Mouse (Mus musculus) left cerebral cortex, postnatal 10 days (tissue): Measurements from ENCODE around the gene Chd4. TPM values are rescaled to one million over a fixed set of nuclear protein-coding genes. Genes with fewer than 3 reads are reported as not detected.
"Not testable (repeated sequence)": the region's sequence is repeated elsewhere in the genome, so short reads cannot be mapped to it uniquely, and the experiment has no call there.

Experiments
- DNase-seq, 2 experiments: peaks; one replicate each; pipeline ENCODE4 v3.0.0; 2021 to 2022; ENCODE audit warnings: low spot score in 2 of 2, mixed read lengths in 1 of 2; ENCODE audit errors: extremely low spot score in 1 of 2
- intact Hi-C: fragments of 180-260 bp; cut with DNase I; formaldehyde crosslinking; loops from one replicate; pipeline ENCODE4 v1.15.1; 2025
- total RNA-seq, 2 experiments: library from RNA; stranded (reverse); gene quantifications; 2 replicates each; pipeline ENCODE4 v1.2.3; 2021

Gene Chd4
- total RNA-seq, 2 experiments from 2014 or later = 147 to 157 TPM

DNA sequence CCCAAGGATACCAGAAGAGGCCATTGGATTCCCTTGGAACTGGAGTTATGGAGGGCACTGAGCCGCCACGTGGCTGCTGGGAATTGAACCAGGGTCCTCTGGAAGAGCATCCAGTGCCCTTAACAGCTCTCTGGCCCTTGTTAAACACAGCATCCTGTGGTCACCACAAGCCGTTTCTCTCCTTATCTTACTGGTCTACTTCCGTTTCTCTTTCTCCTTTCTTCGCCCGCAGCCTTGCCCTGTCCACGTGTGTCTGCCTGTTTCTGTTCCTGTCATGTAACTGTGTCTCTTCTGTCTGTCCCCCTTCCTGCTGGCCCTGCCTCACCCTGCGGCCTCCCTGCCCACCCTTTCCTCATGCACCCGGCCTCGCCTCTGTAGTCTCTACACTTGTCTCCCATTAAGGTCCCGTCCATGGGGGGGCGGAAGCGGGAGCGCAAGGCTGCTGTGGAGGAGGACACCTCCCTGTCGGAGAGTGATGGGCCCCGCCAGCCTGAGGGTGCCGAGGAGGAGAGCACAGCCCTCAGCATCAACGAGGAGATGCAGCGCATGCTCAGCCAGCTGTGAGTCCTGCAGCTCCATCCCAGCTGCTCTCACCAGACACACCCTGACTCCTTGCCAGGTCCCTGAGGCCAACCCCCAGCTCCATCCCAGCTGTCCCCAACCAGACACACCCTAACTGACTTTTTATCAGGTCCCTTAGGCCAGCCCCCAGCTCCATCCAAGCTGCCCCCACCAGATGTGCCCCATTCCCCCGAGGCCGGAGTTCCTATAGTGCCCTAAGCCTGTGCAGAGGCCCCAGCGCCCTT, 56.6 kb downstream of the Chd4 start:
- DNase-seq = peak in 1 of 2 experiments; percentile 60
- intact Hi-C loops = no loop called here

DNA sequence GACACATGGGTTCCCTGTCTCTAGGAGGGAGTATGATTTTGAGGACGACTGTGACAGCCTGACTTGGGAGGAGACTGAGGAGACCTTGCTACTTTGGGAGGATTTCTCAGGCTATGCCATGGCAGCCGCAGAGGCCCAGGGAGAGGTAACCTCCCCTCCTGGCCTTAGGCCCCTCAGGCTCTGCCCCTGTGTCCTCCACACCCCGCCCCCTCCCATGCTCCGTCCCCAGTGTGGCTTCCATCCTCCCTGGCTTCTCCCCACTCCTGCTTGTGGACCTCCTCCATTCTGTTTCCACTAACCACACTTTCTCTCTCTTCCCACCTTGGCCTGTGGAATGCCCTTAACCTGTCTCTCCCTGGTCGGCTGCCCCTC, 57.2 kb downstream of the Chd4 start:
- no peak for DNase-seq
- intact Hi-C loops = no loop called here

DNA sequence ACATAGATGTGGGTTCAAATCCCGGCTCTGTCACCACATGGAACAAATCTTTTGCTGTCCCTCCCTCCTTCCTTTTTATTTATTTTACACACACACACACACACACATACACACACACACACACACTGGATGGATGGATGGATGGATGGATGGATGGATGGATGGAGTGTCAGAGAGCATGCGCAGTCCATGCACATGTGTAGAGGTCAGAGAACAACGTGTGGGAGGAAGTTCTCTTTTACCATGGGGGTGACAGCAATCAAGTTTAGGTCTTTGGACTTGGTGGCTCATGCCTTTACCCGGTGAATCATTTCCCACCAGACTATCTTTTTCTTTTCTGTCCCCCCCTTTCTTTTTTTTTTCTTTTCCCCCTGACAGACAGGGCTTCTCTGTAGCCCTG, 57.9 kb downstream of the Chd4 start:
- intact Hi-C loops = no loop called here
- no peak for DNase-seq

DNA sequence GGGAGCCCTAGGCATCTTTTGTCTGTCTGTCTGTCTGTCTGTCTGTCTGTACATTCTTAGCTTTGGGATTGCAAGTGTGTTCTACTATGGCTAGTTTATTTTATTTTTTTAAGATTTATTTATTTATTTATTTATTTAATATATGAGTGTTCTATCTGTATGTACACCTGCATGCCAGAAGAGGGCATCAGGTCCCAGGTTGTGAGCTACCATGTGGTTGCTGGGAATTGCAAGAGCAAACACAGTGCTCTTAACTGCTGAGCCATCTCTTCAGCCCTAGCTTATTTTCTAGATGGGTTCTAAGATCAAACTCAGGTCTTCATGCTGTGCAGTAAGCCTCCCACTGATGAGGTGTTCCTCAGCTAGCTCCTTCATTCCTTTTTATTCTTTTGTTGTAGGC, 58.8 kb downstream of the Chd4 start:
- intact Hi-C loops = no loop called here
- no peak for DNase-seq

DNA sequence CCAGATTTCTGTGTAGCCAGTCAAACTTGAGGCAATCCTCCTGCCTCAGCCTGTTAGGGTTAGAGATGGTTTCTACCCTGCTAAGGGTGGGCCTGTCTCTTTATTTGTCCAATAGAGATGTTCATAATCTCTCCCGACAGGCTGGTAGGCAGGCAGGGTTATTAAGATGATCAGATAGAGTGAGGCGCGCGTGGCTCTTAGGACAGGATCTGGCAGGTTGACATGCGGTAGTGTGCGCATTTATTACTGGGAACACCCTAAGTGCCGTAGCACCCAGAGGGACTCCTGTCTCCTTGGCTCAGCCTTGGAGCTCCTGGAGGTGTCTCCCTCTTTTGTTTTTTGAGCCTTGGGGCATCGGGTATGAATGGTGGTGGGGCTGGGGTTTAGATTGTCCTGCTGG, 59.5 kb downstream of the Chd4 start:
- intact Hi-C loops = no loop called here
- no peak for DNase-seq

DNA sequence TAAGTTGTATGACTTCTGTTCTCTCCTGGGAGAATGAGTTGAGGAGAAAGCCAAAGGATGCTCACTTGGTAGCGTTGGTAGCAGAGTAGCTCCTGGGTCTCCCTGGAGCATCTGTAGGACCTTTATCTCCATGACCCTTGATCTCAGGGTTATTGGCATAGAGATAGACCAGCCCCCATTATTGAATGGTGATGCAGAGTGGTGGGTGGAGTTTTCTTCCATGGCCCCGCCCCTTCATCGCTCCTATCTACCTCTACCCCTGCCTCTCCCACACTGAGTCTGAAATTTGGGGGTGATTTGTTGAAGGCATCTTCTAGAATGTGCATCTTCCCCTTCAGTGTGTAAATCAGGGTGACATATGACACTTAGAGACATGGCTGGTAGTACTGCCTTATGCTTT, 60.7 kb downstream of the Chd4 start:
- no peak for DNase-seq
- intact Hi-C loops = no loop called here

DNA sequence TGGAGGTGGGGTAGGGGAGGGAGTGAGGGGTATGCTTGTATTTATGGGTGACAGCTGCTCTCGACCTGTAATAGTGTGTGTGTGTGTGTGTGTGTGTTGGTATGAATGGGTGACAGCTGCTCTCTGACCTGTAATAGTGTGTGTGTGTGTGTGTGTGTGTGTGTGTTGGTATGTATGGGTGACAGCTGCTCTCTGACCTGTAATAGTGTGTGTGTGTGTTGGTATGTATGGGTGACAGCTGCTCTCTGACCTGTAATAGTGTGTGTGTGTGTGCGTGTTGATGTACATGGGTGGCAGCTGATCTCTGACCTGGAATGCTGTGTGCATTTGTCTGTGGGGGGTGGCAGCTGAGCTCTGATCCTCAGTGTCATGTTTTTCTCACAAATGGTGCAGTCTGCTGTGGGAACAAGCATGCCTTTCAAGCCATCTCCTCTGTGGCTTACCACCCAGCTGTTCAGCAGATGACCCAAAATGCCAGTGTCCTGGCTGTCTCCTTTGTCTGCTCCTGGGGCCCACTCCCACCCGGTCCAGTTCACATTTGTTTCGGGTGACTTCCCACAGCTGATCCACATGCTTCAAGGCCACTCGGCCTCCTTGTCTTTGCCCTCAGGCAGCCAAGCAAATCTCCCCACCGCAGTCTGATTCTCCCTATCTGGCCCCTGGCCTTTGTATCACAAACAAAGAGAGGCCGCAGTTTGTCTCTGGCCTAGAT, 61.3 kb downstream of the Chd4 start:
- intact Hi-C loops = no loop called here
- no peak for DNase-seq

DNA sequence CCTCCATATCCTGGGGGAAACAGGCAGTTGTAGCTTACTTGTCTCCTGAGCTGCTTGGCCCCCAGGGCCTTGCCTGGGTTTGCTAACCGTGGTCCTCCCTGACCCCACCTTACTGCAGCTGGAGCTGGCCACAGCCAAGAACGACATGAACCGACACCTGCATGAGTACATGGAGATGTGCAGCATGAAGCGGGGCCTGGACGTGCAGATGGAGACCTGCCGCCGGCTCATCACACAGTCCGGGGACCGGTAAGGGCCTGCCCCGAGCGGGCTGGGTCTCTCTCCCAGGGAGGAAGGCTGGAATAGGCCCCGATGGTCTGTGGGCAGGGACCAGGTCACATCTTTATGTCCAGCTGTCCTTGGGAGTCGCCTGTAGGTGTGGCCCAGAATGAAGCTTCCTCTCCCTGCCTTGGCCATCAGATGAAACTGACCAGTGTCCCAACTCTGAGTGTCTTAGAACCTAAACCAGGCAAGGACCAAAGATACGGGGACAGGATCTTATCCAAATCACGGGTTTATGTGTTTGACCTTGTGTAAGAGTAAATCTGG, 63.2 kb downstream of the Chd4 start:
- intact Hi-C loops = no loop called here
- DNase-seq = no peak

DNA sequence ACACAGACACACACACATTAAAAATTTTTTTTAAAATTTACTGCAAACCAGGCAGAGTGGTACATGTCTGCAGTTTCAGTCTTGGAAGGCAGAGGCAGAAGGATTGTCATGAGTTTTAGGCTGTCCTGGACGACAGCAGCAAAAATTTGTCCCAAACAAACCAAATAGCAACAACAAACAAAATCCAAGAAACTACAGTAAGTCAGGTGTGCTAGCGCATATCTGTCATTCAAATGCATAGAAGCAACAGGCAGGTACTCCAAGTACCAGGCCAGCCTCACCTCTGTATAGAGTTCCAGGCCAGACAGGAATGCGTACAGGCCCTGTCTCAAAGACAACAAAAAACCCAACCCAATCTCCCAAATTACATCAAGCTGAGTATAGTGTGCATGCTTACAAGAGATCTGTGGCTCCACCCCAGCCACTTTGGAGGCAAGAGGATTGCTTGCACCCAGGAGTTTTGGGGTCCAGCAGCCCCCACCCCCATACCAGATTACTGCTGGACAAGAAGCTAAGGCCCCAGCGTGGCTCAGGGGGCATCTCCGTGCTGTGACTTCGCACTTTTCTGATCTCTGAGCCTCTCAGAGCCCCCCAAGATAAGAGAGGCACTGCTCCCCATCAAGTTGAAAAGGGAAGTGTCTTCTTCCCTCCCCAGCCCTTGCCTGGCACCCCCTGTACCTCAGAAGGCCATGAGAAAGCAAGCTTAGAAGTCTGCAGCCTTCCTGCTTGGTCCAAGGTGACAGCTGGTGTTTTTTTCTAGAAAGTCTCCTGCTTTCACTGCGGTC, 64.2 kb downstream of the Chd4 start:
- no peak for DNase-seq
- intact Hi-C loops = loop anchor here (5.0 kb wide), 1 partner anchor 112 kb away; no protein-coding TSS in a partner anchor

DNA sequence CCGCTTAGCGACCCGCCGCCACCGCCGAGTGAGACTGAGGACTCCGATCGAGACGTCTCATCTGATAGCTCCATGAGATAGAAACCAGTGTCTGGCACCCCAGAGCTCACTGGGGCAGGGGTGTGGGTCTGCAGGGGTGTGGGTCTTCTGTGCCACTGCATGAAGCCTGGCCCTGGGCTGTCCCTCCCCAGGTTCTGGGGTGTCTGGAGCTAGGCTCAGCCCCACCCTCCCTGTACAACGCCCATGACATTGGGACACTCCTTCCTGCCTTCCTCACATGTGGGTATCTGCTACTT, 64.7 kb downstream of the Chd4 start:
- no peak for DNase-seq
- intact Hi-C loops = loop anchor here (5.0 kb wide), 1 partner anchor 112 kb away; no protein-coding TSS in a partner anchor

DNA sequence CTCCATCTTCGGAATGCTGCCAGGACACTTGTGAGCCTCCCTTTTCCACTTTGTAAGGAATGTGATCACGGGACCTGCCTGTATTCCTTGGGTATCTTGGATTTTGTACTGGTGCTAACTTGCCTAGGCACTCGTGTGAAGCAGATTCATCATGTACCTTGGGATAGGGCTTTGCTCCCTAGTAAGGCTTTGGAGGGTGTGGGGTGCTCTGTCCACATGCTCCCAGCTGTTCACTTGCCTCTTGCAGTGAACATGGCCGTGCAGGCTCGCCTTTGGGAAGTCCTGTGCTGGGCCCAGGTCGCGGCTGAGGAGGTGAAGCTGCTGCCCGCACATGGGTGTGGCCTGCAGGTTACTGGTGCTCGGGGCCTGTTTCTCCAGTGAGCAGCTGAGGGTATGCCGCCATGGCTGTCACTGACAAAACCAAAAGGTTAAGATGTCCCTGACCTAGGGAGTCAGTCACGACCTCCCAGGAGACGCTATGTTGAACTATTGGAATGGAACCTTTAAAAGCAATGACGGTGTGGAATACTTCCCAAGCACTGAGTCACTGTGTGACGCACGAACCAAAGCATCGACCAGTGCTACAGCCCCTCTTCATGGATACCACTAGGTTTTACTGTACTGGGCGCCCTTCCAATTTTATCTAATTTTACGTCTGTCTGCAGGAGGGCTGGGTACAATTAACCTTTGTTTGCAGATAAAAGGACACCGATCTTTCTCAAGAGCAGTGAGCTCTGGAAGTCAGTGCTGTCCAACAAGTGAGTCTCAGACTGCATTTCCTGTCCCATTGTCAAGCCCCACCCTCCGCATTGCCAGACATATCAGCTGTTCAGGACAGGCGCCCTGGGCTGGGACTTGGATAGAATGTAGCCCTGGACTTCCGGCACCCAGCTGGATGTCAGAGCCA, 65.3 kb downstream of the Chd4 start:
- intact Hi-C loops = loop anchor here (5.0 kb wide), 1 partner anchor 111 kb away; no protein-coding TSS in a partner anchor
- peak in 1 of 2 experiments; percentile 87 for DNase-seq

DNA sequence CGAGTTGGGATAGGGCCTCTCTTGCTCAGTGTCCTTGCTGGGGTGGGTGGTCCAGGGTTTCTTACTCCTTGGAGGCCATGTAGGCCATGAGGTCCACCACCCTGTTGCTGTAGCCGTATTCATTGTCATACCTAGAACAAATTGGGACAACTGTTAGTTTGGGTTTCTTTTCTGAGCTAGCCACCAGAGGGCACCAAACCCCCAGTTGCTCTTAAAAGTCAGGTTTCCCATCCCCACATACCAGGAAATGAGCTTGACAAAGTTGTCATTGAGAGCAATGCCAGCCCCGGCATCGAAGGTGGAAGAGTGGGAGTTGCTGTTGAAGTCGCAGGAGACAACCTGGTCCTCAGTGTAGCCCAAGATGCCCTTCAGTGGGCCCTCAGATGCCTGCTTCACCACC, 66.2 kb downstream of the Chd4 start:
- intact Hi-C loops = loop anchor here (5.0 kb wide), 1 partner anchor 110 kb away; no protein-coding TSS in a partner anchor
- peak in 1 of 2 experiments; percentile 76 for DNase-seq

DNA sequence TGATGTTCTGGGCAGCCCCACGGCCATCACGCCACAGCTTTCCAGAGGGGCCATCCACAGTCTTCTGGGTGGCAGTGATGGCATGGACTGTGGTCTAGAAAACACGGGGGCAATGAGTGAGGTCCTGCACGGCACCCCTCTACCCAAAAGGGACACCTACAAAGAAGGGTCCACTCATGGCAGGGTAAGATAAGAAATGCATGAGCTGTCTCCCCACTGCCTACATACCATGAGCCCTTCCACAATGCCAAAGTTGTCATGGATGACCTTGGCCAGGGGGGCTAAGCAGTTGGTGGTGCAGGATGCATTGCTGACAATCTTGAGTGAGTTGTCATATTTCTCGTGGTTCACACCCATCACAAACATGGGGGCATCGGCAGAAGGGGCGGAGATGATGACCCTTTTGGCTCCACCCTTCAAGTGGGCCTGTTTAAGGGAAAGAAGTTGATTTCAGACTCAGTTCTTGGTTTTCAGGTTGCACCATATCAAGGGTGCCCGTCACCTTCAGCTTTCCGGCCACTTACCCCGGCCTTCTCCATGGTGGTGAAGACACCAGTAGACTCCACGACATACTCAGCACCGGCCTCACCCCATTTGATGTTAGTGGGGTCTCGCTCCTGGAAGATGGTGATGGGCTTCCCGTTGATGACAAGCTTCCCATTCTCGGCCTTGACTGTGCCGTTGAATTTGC, 67.0 kb downstream of the Chd4 start:
- not testable (repeated sequence) for DNase-seq
- intact Hi-C loops = loop anchor here (5.0 kb wide), 1 partner anchor 110 kb away; no protein-coding TSS in a partner anchor

DNA sequence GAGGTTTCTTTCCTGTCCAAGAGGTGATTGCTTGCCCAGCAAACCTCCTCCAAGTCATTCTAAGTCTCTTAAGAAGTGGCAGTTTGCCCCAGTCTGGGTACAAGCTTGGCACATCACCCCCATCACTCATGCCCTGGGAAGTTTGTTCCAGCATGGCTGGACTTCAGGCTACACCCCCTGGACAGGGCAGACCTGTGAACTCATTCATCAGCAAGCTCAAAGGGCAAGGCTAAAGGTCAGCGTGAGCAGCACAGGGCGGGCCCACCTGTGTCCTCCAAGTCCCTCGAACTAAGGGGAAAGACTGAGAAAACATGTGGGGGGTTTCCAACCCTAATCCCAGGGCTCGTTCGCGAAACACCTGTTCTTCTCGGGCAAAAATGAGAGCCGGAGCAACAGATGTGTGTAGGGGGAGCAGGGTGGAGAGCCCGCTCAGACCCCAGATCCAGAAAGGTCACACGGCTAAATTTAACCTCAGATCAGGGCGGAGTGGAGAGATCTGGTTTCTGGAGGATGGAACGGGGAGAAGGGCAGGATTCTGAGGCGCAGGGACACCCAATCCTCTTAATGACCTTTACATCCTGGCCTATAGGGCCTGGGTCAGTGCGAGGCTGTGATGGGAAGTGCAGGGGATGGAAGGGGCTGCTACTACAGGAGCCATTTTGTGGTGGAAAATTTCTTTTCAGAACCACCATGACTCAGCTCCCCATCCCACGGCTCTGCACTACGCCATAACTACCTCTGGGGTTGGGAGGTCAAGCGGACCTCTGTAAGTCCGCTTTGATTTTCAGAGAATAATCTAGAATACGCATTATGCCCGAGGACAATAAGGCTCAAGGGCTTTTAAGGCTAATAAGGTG, 68.2 kb downstream of the Chd4 start:
- peak in 1 of 2 experiments; percentile 66 for DNase-seq
- intact Hi-C loops = loop anchor here (5.0 kb wide), 1 partner anchor 108 kb away; no protein-coding TSS in a partner anchor

DNA sequence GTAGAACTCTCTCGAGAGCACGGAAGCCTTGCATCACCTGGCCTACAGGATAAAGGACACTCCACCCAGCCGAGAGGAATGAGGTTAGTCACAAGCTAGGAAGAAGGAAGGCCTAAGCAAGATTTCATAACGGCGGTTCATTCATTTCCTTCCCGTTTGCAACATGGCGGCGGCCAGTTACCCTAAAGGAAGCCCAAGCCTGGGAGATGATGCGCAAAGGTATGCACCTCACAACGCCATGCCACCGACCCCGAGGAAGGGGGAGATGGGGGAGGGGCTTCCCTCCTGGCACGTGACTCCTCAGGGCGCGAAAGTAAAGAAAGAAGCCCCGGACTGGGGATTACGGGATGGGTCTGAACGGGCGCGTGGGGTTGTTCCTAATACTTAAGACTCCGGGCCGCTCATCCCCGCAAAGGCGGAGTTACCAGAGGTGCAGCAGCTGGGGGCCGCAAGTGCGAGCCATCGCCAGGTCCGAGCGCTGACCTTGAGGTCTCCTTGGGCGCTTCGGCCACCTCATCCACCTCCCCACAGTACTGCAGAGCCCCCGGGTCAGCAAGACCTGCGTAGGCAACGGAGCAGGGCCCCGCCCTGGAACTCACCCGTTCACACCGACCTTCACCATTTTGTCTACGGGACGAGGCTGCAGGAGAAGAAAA, 69.0 kb downstream of the Chd4 start:
- intact Hi-C loops = loop anchor here (5.0 kb wide), 1 partner anchor 108 kb away; no protein-coding TSS in a partner anchor
- peak in 1 of 2 experiments; percentile 79 for DNase-seq

DNA sequence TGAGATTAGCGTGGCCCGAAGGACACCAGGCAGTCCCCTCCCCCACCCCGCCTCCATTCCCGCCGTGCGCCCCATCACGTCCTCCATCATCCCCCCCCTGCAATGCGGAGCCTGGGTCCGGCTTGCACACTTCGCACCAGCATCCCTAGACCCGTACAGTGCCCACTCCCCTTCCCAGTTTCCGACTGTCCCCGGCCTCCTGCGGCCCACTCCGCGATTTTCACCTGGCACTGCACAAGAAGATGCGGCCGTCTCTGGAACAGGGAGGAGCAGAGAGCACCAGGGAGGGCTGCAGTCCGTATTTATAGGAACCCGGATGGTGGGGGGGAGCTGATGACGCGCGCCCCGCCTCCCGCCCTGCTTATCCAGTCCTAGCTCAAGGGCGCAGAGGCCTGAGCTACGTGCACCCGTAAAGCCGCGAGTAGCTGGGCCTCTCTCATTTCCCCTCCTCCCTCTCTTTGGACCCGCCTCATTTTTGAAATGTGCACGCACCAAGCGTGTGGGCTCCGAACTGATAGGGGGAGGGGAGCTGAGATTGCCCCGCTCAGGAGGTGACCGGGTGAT, 69.6 kb downstream of the Chd4 start:
- intact Hi-C loops = no loop called here
- peak; percentile 98 for DNase-seq
